8 mouse cellular contexts compared by ENCODE assay signal in genomic region chr4:110286371-110286781, GRCm38 (mm10).
DNase-seq lines count a peak whose midpoint lies in the region; ATAC-seq and TF ChIP-seq lines count a peak whose summit lies in the region.

No protein-coding gene starts in this region.

- H3K4me1 ChIP-seq in heart, postnatal 0 days (ENCODE audit: control insufficient read depth, insufficient read depth), result peaks cover 8% of the 10 kb centered on the region; the same call in 1 of the 2 replicates
- no peaks in the 10 kb centered on the region for H3K4me1 ChIP-seq in heart, adult 2 months (ENCODE audit: control insufficient read depth, insufficient read depth, low read length)
- H3K4me1 ChIP-seq in cortical plate, adult 2 months (ENCODE audit: control insufficient read depth, insufficient read depth, low read length), result no peaks in the 10 kb centered on the region
- H3K4me1 ChIP-seq in hindbrain, embryonic 11.5 days (replicated peaks; ENCODE audit: control insufficient read depth, insufficient read depth, low read length), result no peaks in the 10 kb centered on the region

- no peak for TF ChIP-seq POLR2A in heart, adult 2 months (IDR thresholded peaks at IDR 0.05; ENCODE audit: insufficient read depth, low read depth, low read length)
- peak; percentile 45 for TF ChIP-seq POLR2A in cortical plate, adult 2 months (IDR thresholded peaks at IDR 0.05; ENCODE audit: extremely low read depth, insufficient read depth, low read length)

- TF ChIP-seq EP300 in heart, postnatal 0 days (IDR thresholded peaks at IDR 0.05; ENCODE audit: low read depth), result no peak
- TF ChIP-seq EP300 in heart, adult 2 months (IDR thresholded peaks at IDR 0.05; ENCODE audit: insufficient read depth, low read depth, low read length), result no peak

- H3K9me3 ChIP-seq in heart, postnatal 0 days (replicated peaks; ENCODE audit: control insufficient read depth, low read length), result no peaks in the 10 kb centered on the region
- no peaks in the 10 kb centered on the region for H3K9me3 ChIP-seq in hindbrain, embryonic 11.5 days (ENCODE audit: control insufficient read depth, low read length)

- no peaks in the 10 kb centered on the region for H3K36me3 ChIP-seq in heart, postnatal 0 days (replicated peaks; ENCODE audit: control insufficient read depth, insufficient read depth, low read length)
- H3K36me3 ChIP-seq in heart, adult 2 months (ENCODE audit: control insufficient read depth, insufficient read depth, low read length), result no peaks in the 10 kb centered on the region
- H3K36me3 ChIP-seq in hindbrain, embryonic 11.5 days (ENCODE audit: control insufficient read depth, insufficient read depth, low read length), result no peaks in the 10 kb centered on the region

- peak overlapping the region; percentile 22; the same call in 1 of the 2 replicates for H3K4me3 ChIP-seq in heart, postnatal 0 days (ENCODE audit: low read depth, low read length)
- no peak overlapping the region for H3K4me3 ChIP-seq in heart, adult 2 months
- H3K4me3 ChIP-seq in cortical plate, adult 2 months (ENCODE audit: insufficient read depth, low read length), result peak overlapping the region; percentile 58
- H3K4me3 ChIP-seq in hindbrain, embryonic 11.5 days (ENCODE audit: low read depth, low read length), result peak overlapping the region; percentile 49

- no peak overlapping the region for H3K9ac ChIP-seq in heart, postnatal 0 days (replicated peaks; ENCODE audit: low read depth, low read length)
- H3K9ac ChIP-seq in heart, adult 2 months (ENCODE audit: low read depth, low read length), result no peak overlapping the region
- H3K9ac ChIP-seq in hindbrain, embryonic 11.5 days (ENCODE audit: low read depth, low read length), result peak overlapping the region; percentile 91

- H3K27ac ChIP-seq in heart, postnatal 0 days (ENCODE audit: low read depth), result no peak overlapping the region
- H3K27ac ChIP-seq in heart, adult 2 months, result no peak overlapping the region
- peak overlapping the region; percentile 65 for H3K27ac ChIP-seq in cortical plate, adult 2 months (ENCODE audit: insufficient read depth, low read length)
- H3K27ac ChIP-seq in hindbrain, embryonic 11.5 days (ENCODE audit: low read depth, low read length), result peak overlapping the region; percentile 94

- peak overlapping the region; percentile 51 for H3K4me2 ChIP-seq in heart, postnatal 0 days (ENCODE audit: low read depth, low read length)
- peak overlapping the region; percentile 60 for H3K4me2 ChIP-seq in hindbrain, embryonic 11.5 days (replicated peaks; ENCODE audit: low read depth, low read length)

- TF ChIP-seq CTCF in heart, postnatal 0 days (IDR thresholded peaks at IDR 0.05; ENCODE audit: low read depth), result no peak
- TF ChIP-seq CTCF in heart, adult 2 months (IDR thresholded peaks at IDR 0.05), result no peak
- TF ChIP-seq CTCF in cortical plate, adult 2 months (IDR thresholded peaks at IDR 0.05; ENCODE audit: extremely low read depth, insufficient read depth, low read length), result no peak

- no peak for ATAC-seq in heart, postnatal 0 days (ENCODE audit: insufficient read depth, low read depth)
- no peak for ATAC-seq in hindbrain, embryonic 11.5 days (ENCODE audit: low FRiP score)

- 47% methylated on average over 9 of the region's 9 CpGs for whole genome bisulfite sequencing in heart, postnatal 0 days
- WGBS in heart, adult 2 months, result 29% methylated on average over 9 of the region's 9 CpGs
- 27% methylated on average over 9 of the region's 9 CpGs for WGBS in hindbrain, embryonic 11.5 days

- H3K79me2 ChIP-seq in heart, adult 2 months (replicated peaks; ENCODE audit: control insufficient read depth, insufficient read depth, low read length), result no peaks in the 10 kb centered on the region

- no peaks in the 10 kb centered on the region for H3K27me3 ChIP-seq in heart, postnatal 0 days (ENCODE audit: control insufficient read depth, insufficient read depth, low read length)
- no peaks in the 10 kb centered on the region for H3K27me3 ChIP-seq in heart, adult 2 months (ENCODE audit: control insufficient read depth, insufficient read depth, low read length)
- H3K27me3 ChIP-seq in hindbrain, embryonic 11.5 days (ENCODE audit: control insufficient read depth, insufficient read depth, low read length), result no peaks in the 10 kb centered on the region

- DNase-seq in heart, postnatal 0 days (ENCODE audit: low spot score), result no peak
- DNase-seq in heart, adult 2 months, result no peak
- peak; percentile 53 for DNase-seq in hindbrain, embryonic 11.5 days (ENCODE audit: low spot score)
- peak; percentile 22 for DNase-seq in left cerebral cortex, postnatal 4 days
- peak; percentile 28 for DNase-seq in right cerebral cortex, postnatal 14 days
- no peak for DNase-seq in gastrocnemius, adult 18-20 months (ENCODE audit: low spot score)
- DNase-seq in spleen, postnatal 36 days (ENCODE audit: low spot score in 2 of 2), result no peak

- intact Hi-C loops in heart, adult 2 months (cut with DNase I), result no loop called here
- intact Hi-C loops in left cerebral cortex, postnatal 4 days (cut with DNase I), result loop anchor here (10.0 kb wide), 2 partner anchors 232 to 302 kb away; no protein-coding TSS in a partner anchor

Comparison
In these comparisons a context has a peak if more than half of its experiments do, and no peak if none do; other contexts are left out.
1. DNase-seq: peak in hindbrain, embryonic 11.5 days (single experiment), left cerebral cortex, postnatal 4 days (single experiment) and right cerebral cortex, postnatal 14 days (single experiment); none in heart, postnatal 0 days (single experiment), heart, adult 2 months (0 of 2), gastrocnemius, adult 18-20 months (single experiment) and spleen, postnatal 36 days (0 of 2).
2. H3K27ac ChIP-seq: peak in cortical plate, adult 2 months (single experiment) and hindbrain, embryonic 11.5 days (single experiment); none in heart, postnatal 0 days (single experiment) and heart, adult 2 months (single experiment).